Mouse (Mus musculus): ENCODE measurements around the gene Itgb1.

Gene Itgb1

GRCm38 (mm10) chr8:128680548-128681325, 4.7 kb upstream of the Itgb1 start:
- in situ Hi-C loops (cut with MboI, MseI) = no loop called here

- in situ Hi-C loops (cut with MboI, MseI) = no loop called here
Observed at GRCm38 (mm10) chr8:128681970-128682369, 3.5 kb upstream of the Itgb1 start.

GRCm38 (mm10) chr8:128684609-128685506, 596 bp upstream of the Itgb1 start:
- in situ Hi-C loops (cut with MboI, MseI) = loop anchor here (5.0 kb wide), 2 partner anchors 33 to 1023 kb away; no protein-coding TSS in a partner anchor

- in situ Hi-C loops (cut with MboI, MseI) = loop anchor here (5.0 kb wide), 2 partner anchors 34 to 1024 kb away; no protein-coding TSS in a partner anchor
Observed at GRCm38 (mm10) chr8:128686429-128686990, 1.1 kb downstream of the Itgb1 start.

- in situ Hi-C loops (cut with MboI, MseI) = loop anchor here (5.0 kb wide), 2 partner anchors 36 to 1026 kb away; no protein-coding TSS in a partner anchor
Observed at GRCm38 (mm10) chr8:128688679-128689078, 3.2 kb downstream of the Itgb1 start.

GRCm38 (mm10) chr8:128690056-128690455, 4.6 kb downstream of the Itgb1 start:
- in situ Hi-C loops (cut with MboI, MseI) = no loop called here

- in situ Hi-C loops (cut with MboI, MseI) = no loop called here
Observed at GRCm38 (mm10) chr8:128696701-128697397, 11.4 kb downstream of the Itgb1 start.

GRCm38 (mm10) chr8:128697945-128698344, 12.5 kb downstream of the Itgb1 start:
- in situ Hi-C loops (cut with MboI, MseI) = no loop called here

- in situ Hi-C loops (cut with MboI, MseI) = loop anchor here (25.0 kb wide), 2 partner anchors 167 to 1517 kb away; no protein-coding TSS in a partner anchor
Observed at GRCm38 (mm10) chr8:128704376-128704775, 18.9 kb downstream of the Itgb1 start.

GRCm38 (mm10) chr8:128704836-128705235, 19.4 kb downstream of the Itgb1 start:
- in situ Hi-C loops (cut with MboI, MseI) = loop anchor here (25.0 kb wide), 2 partner anchors 168 to 1518 kb away; no protein-coding TSS in a partner anchor

- in situ Hi-C loops (cut with MboI, MseI) = loop anchor here (25.0 kb wide), 2 partner anchors 172 to 1522 kb away; no protein-coding TSS in a partner anchor
Observed at GRCm38 (mm10) chr8:128709261-128709660, 23.8 kb downstream of the Itgb1 start.

- in situ Hi-C loops (cut with MboI, MseI) = loop anchor here (25.0 kb wide), 2 partner anchors 179 to 1529 kb away; no protein-coding TSS in a partner anchor
Observed at GRCm38 (mm10) chr8:128716184-128716583, 30.7 kb downstream of the Itgb1 start.

- in situ Hi-C loops (cut with MboI, MseI) = loop anchor here (25.0 kb wide), 2 partner anchors 188 to 1538 kb away; no protein-coding TSS in a partner anchor
Observed at GRCm38 (mm10) chr8:128724819-128725218, 39.4 kb downstream of the Itgb1 start.

GRCm38 (mm10) chr8:128727213-128727612, 41.8 kb downstream of the Itgb1 start:
- in situ Hi-C loops (cut with MboI, MseI) = no loop called here

- in situ Hi-C loops (cut with MboI, MseI) = no loop called here
Observed at GRCm38 (mm10) chr8:128732254-128732653, 46.8 kb downstream of the Itgb1 start.

- in situ Hi-C loops (cut with MboI, MseI) = no loop called here
Observed at GRCm38 (mm10) chr8:128734118-128734517, 48.7 kb downstream of the Itgb1 start.

GRCm38 (mm10) chr8:128735692-128736091, 50.2 kb downstream of the Itgb1 start:
- in situ Hi-C loops (cut with MboI, MseI) = no loop called here

All from regulatory T cell (primary cell).